Mouse (Mus musculus) stomach, postnatal 0 days (tissue): ENCODE data around the gene Olfr690. TPM values are rescaled to one million over a fixed set of nuclear protein-coding genes. Genes with fewer than 3 reads are reported as not detected.
A peak's percentile ranks its signal among the peaks of the same experiment; 100 is the strongest.

Experiments used
- ATAC-seq: fragments of 200-750 bp; cut with Nextera tagmentation; 2 replicates; pipeline ENCODE4 v1.8.0; 2017; ENCODE audit not compliant: low FRiP score, low TSS enrichment
- DNase-seq: peaks from one replicate; pipeline ENCODE4 v3.0.0-alpha.2; 2016; ENCODE audit warnings: low spot score
- H3K27ac ChIP-seq: fragments of 300-500 bp; sonication (generic); replicated peaks from 2 replicates; pipeline ENCODE4 v1.5.1; 2014; ENCODE audit warnings: mild to moderate bottlenecking, control low read depth
- H3K27me3 ChIP-seq: fragments of 300-500 bp; sonication (generic); 2 replicates; pipeline ENCODE4 v1.6.1; 2014; ENCODE audit warnings: low read length; ENCODE audit not compliant: control insufficient read depth, insufficient read depth
- H3K36me3 ChIP-seq: fragments of 300-500 bp; sonication (generic); 2 replicates; pipeline ENCODE4 v1.6.1; 2014; ENCODE audit warnings: low read length, mixed read lengths; ENCODE audit not compliant: control insufficient read depth, insufficient read depth
- H3K4me1 ChIP-seq: fragments of 300-500 bp; sonication (generic); replicated peaks from 2 replicates; pipeline ENCODE4 v1.6.1; 2014; ENCODE audit warnings: antibody characterized with exemption; ENCODE audit not compliant: control insufficient read depth, insufficient read depth
- H3K4me2 ChIP-seq: fragments of 300-500 bp; sonication (generic); replicated peaks from 2 replicates; pipeline ENCODE4 v1.6.1; 2014; ENCODE audit warnings: low read depth, mild to moderate bottlenecking, control low read depth, moderate library complexity
- H3K4me3 ChIP-seq: fragments of 300-500 bp; sonication (generic); 2 replicates; pipeline ENCODE4 v1.5.1; 2014; ENCODE audit warnings: low read depth, low read length, control low read depth
- H3K9ac ChIP-seq: fragments of 300-500 bp; sonication (generic); 2 replicates; pipeline ENCODE4 v1.6.1; 2014; ENCODE audit warnings: mild to moderate bottlenecking, low read length, control low read depth, mixed read lengths
- H3K9me3 ChIP-seq: fragments of 300-500 bp; sonication (generic); 2 replicates; pipeline ENCODE4 v1.6.1; 2016; ENCODE audit warnings: low read length; ENCODE audit not compliant: control insufficient read depth
- CTCF ChIP-seq: IDR thresholded peaks from 2 replicates; pipeline ENCODE4 v1.5.1; 2016; ENCODE audit warnings: antibody characterized with exemption, low read depth, mild to moderate bottlenecking, moderate library complexity
- EP300 ChIP-seq: optimal IDR thresholded peaks from 2 replicates; pipeline ENCODE3; 2016; ENCODE audit warnings: antibody characterized with exemption
- WGBS: fragments of 180-500 bp; shearing (Covaris S2); extraction: QIAGEN DNeasy Blood & Tissue Kit; methylation state at CpG from one replicate; pipeline ENCODE4 v1.1.7; 2014; 5-methylcytosine and 5-hydroxymethylcytosine counted together
- polyA plus RNA-seq: library from polyadenylated mRNA; unstranded; fragments of >200 nt; fragmentation: Nextera tagmentation; extraction: Ambion mirVana; gene quantifications from 2 replicates; pipeline ENCODE4 v1.2.1, GENCODE M21; 2015

The Olfr690 gene
- polyA plus RNA-seq, 1 experiment from 2014 or later: not detected

- no peak overlapping the region for H3K4me2 ChIP-seq
- H3K4me1 ChIP-seq: no peaks in the 10 kb centered on the region
- H3K36me3 ChIP-seq: no peaks in the 10 kb centered on the region
- H3K9me3 ChIP-seq: no peaks in the 10 kb centered on the region
- WGBS: 77% methylated on average over 2 of the region's 2 CpGs
- no peak for ATAC-seq
- DNase-seq: no peak
- no peak overlapping the region for H3K9ac ChIP-seq
- H3K4me3 ChIP-seq: no peak overlapping the region
- H3K27me3 ChIP-seq: no peaks in the 10 kb centered on the region
- no peak for TF ChIP-seq CTCF
- no peak for TF ChIP-seq EP300
- H3K27ac ChIP-seq: no peak overlapping the region
Observed at GRCm38 (mm10) chr7:105342752-105343151, 8.8 kb upstream of the Olfr690 start.

GRCm38 (mm10) chr7:105342170-105342569, 8.3 kb upstream of the Olfr690 start, which contains the start of gene Olfr691:
Olfr691 (minus strand) TSS chr7:105342270.
- no peaks in the 10 kb centered on the region for H3K36me3 ChIP-seq
- no peak within 1 kb of the TSS for H3K4me2 ChIP-seq
- H3K4me3 ChIP-seq: no peak within 1 kb of the TSS
- DNase-seq (no peak), ATAC-seq (no peak)
- TF ChIP-seq EP300 (no peak), CTCF (no peak)
- WGBS: 41% methylated on average over 1 of the region's 1 CpGs
- H3K9me3 ChIP-seq: no peaks in the 10 kb centered on the region
- H3K9ac ChIP-seq: no peak within 1 kb of the TSS
- H3K4me1 ChIP-seq: no peaks in the 10 kb centered on the region
- no peak within 1 kb of the TSS for H3K27ac ChIP-seq
- no peaks in the 10 kb centered on the region for H3K27me3 ChIP-seq

GRCm38 (mm10) chr7:105325302-105325701, 8.6 kb downstream of the Olfr690 start:
- no peak overlapping the region for H3K4me2 ChIP-seq

GRCm38 (mm10) chr7:105310865-105311264, 23.0 kb downstream of the Olfr690 start, which contains the start of gene Olfr689:
Olfr689 (plus strand) TSS chr7:105311165.
- ATAC-seq: no peak
- H3K27ac ChIP-seq: no peak within 1 kb of the TSS

More at GRCm38 (mm10) chr7:105325302-105325701, 8.6 kb downstream of the Olfr690 start:
- H3K9ac ChIP-seq: no peak overlapping the region
- no peaks in the 10 kb centered on the region for H3K27me3 ChIP-seq
- H3K27ac ChIP-seq: no peak overlapping the region
- TF ChIP-seq EP300: no peak
- peak; percentile 28; the same call in 1 of the 2 replicates for TF ChIP-seq CTCF
- DNase-seq: no peak
- H3K9me3 ChIP-seq: no peaks in the 10 kb centered on the region
- WGBS: 62% methylated on average over 2 of the region's 2 CpGs
- no peaks in the 10 kb centered on the region for H3K36me3 ChIP-seq
- H3K4me3 ChIP-seq: no peak overlapping the region
- no peaks in the 10 kb centered on the region for H3K4me1 ChIP-seq
- no peak for ATAC-seq

GRCm38 (mm10) chr7:105290051-105290450, 43.9 kb downstream of the Olfr690 start:
- no peaks in the 10 kb centered on the region for H3K4me1 ChIP-seq
- no peak overlapping the region for H3K9ac ChIP-seq
- ATAC-seq (no peak), DNase-seq (no peak)
- H3K27ac ChIP-seq: no peak overlapping the region
- no peaks in the 10 kb centered on the region for H3K9me3 ChIP-seq
- no peak overlapping the region for H3K4me2 ChIP-seq
- no peaks in the 10 kb centered on the region for H3K36me3 ChIP-seq
- H3K4me3 ChIP-seq: no peak overlapping the region
- no peak for TF ChIP-seq EP300
- TF ChIP-seq CTCF: no peak
- no peaks in the 10 kb centered on the region for H3K27me3 ChIP-seq

More at GRCm38 (mm10) chr7:105310865-105311264, 23.0 kb downstream of the Olfr690 start, which contains the start of gene Olfr689:
- WGBS: 82% methylated on average over 1 of the region's 1 CpGs
- H3K36me3 ChIP-seq: no peaks in the 10 kb centered on the region
- no peak within 1 kb of the TSS for H3K4me3 ChIP-seq
- TF ChIP-seq CTCF: no peak
- no peak for TF ChIP-seq EP300
- H3K4me1 ChIP-seq: no peaks in the 10 kb centered on the region
- no peaks in the 10 kb centered on the region for H3K9me3 ChIP-seq
- H3K27me3 ChIP-seq: no peaks in the 10 kb centered on the region
- DNase-seq: no peak
- no peak within 1 kb of the TSS for H3K4me2 ChIP-seq
- H3K9ac ChIP-seq: no peak within 1 kb of the TSS

GRCm38 (mm10) chr7:105287795-105288194, 46.1 kb downstream of the Olfr690 start, which contains the start of gene Olfr688:
Olfr688 (plus strand) TSS chr7:105288095.
- Histone ChIP-seq H3K9me3 (no peaks in the 10 kb centered on the region), H3K36me3 (no peaks in the 10 kb centered on the region), H3K27ac (no peak within 1 kb of the TSS), H3K4me2 (no peak within 1 kb of the TSS), H3K4me1 (no peaks in the 10 kb centered on the region), H3K4me3 (no peak within 1 kb of the TSS), H3K9ac (no peak within 1 kb of the TSS), H3K27me3 (no peaks in the 10 kb centered on the region)
- TF ChIP-seq CTCF (no peak), EP300 (no peak)
- no peak for DNase-seq
- no peak for ATAC-seq
- WGBS: 77% methylated on average over 6 of the region's 6 CpGs

Other genes starting within 250 kb of the Olfr690 start
- not detected in 2 replicates for gene Olfr680-ps1, start 241.3 kb downstream of the Olfr690 start, polyA plus RNA-seq
- gene Olfr681, start 217.3 kb downstream of the Olfr690 start, polyA plus RNA-seq: 0.02 TPM in 1 of 2 replicates, not detected in the other
- gene Olfr683, start 187.1 kb downstream of the Olfr690 start, polyA plus RNA-seq: not detected in 2 replicates
- gene Olfr684, start 170.5 kb downstream of the Olfr690 start, polyA plus RNA-seq: not detected in 2 replicates
- not detected in 2 replicates for gene Olfr685, start 148.1 kb downstream of the Olfr690 start, polyA plus RNA-seq
- gene Olfr686, start 126.6 kb downstream of the Olfr690 start, polyA plus RNA-seq: not detected in 2 replicates
- not detected in 2 replicates for gene Olfr688, start 46.0 kb downstream of the Olfr690 start, polyA plus RNA-seq
- 0.04 TPM in 1 of 2 replicates, not detected in the other for gene Olfr689, start 22.9 kb downstream of the Olfr690 start, polyA plus RNA-seq
- not detected in 2 replicates for gene Olfr691, start 8.2 kb upstream of the Olfr690 start, polyA plus RNA-seq
- not detected in 2 replicates for gene Olfr692, start 34.1 kb upstream of the Olfr690 start, polyA plus RNA-seq
- gene Gm5901, start 40.9 kb upstream of the Olfr690 start, polyA plus RNA-seq: not detected in 2 replicates
- gene Fam160a2, start 66.0 kb upstream of the Olfr690 start, polyA plus RNA-seq: 18.5 and 20.6 TPM in 2 replicates
- not detected in 2 replicates for gene Cnga4, start 70.5 kb upstream of the Olfr690 start, polyA plus RNA-seq
- 3.3 and 3.6 TPM in 2 replicates for gene Cckbr, start 91.6 kb upstream of the Olfr690 start, polyA plus RNA-seq
- gene Cavin3, start 148.2 kb upstream of the Olfr690 start, polyA plus RNA-seq: 163 and 184 TPM in 2 replicates
- gene Smpd1, start 220.3 kb upstream of the Olfr690 start, polyA plus RNA-seq: 79.7 and 91.0 TPM in 2 replicates
- gene Apbb1, start 247.5 kb upstream of the Olfr690 start, polyA plus RNA-seq: 16.6 and 18.5 TPM in 2 replicates